Mouse (Mus musculus) limb, embryonic 13.5 days (tissue): Measurements from ENCODE around the gene Kctd6. TPM values are rescaled to one million over a fixed set of nuclear protein-coding genes. Genes with fewer than 3 reads are reported as not detected.
"Not testable (repeated sequence)": the region's sequence is repeated elsewhere in the genome, so short reads cannot be mapped to it uniquely, and the experiment has no call there.

Experiments used
- ATAC-seq: fragments of 200-750 bp; cut with Nextera tagmentation; 2 replicates; pipeline ENCODE4 v1.8.0; 2017; ENCODE audit warnings: low read depth, moderate number of reproducible peaks, moderate TSS enrichment; ENCODE audit not compliant: low FRiP score
- H3K27ac ChIP-seq: fragments of 300-500 bp; sonication (generic); 2 replicates; pipeline ENCODE4 v1.5.1; 2015; ENCODE audit warnings: inconsistent platforms, mild to moderate bottlenecking, moderate library complexity
- H3K27me3 ChIP-seq: fragments of 300-500 bp; sonication (generic); 2 replicates; pipeline ENCODE4 v1.6.1; 2015; ENCODE audit warnings: mild to moderate bottlenecking, inconsistent platforms
- H3K36me3 ChIP-seq: fragments of 300-500 bp; sonication (generic); 2 replicates; pipeline ENCODE4 v1.6.1; 2015; ENCODE audit warnings: inconsistent platforms, mild to moderate bottlenecking, moderate library complexity
- H3K4me1 ChIP-seq: fragments of 300-500 bp; sonication (generic); 2 replicates; pipeline ENCODE4 v1.6.1; 2015; ENCODE audit warnings: inconsistent platforms
- H3K4me2 ChIP-seq: fragments of 300-500 bp; sonication (generic); replicated peaks from 2 replicates; pipeline ENCODE4 v1.6.1; 2015; ENCODE audit warnings: inconsistent platforms, mild to moderate bottlenecking, moderate library complexity
- H3K4me3 ChIP-seq: fragments of 300-500 bp; sonication (generic); 2 replicates; pipeline ENCODE4 v1.5.1; 2015; ENCODE audit warnings: moderate library complexity, mild to moderate bottlenecking, inconsistent platforms
- H3K9ac ChIP-seq: fragments of 300-500 bp; sonication (generic); 2 replicates; pipeline ENCODE4 v1.6.1; 2015; ENCODE audit warnings: mild to moderate bottlenecking, inconsistent platforms
- H3K9me3 ChIP-seq: fragments of 300-500 bp; sonication (generic); 2 replicates; pipeline ENCODE4 v1.6.1; 2016; ENCODE audit warnings: inconsistent platforms
- WGBS: fragments of 180-500 bp; shearing (Covaris S2); methylation state at CpG from one replicate; pipeline ENCODE4 v1.1.7; 2015; 5-methylcytosine and 5-hydroxymethylcytosine counted together
- polyA plus RNA-seq: library from polyadenylated mRNA; unstranded; fragments of >200 nt; fragmentation: Nextera tagmentation; extraction: Ambion mirVana; gene quantifications from 2 replicates; pipeline ENCODE4 v1.2.1, GENCODE M21; 2015

The Kctd6 gene
- polyA plus RNA-seq, 1 experiment from 2014 or later: 7.8 TPM

DNA sequence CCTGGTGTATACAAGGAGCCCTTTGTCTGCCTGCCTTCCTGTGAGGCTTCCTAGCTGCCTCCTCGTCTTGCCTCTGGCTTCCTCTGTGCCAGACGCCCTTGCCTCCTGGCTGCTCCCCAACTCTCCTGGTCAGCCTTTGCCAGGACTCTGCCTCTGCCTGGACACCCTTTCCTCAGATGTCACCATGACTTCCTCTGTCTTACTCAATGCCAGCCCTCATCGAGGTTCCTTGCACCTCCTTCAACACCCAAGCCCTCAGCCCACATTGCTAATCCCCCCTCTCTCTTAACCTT is 44.3 kb downstream of the Kctd6 start:
- WGBS: 43% methylated on average over 3 of the region's 3 CpGs
- H3K27me3 ChIP-seq: no peaks in the 10 kb centered on the region
- no peak overlapping the region for H3K9ac ChIP-seq
- no peak overlapping the region for H3K4me2 ChIP-seq
- no peaks in the 10 kb centered on the region for H3K36me3 ChIP-seq
- no peak overlapping the region for H3K4me3 ChIP-seq
- H3K4me1 ChIP-seq: peaks cover 8% of the 10 kb centered on the region
- H3K27ac ChIP-seq: no peak overlapping the region
- ATAC-seq: no peak
- H3K9me3 ChIP-seq: no peaks in the 10 kb centered on the region

DNA sequence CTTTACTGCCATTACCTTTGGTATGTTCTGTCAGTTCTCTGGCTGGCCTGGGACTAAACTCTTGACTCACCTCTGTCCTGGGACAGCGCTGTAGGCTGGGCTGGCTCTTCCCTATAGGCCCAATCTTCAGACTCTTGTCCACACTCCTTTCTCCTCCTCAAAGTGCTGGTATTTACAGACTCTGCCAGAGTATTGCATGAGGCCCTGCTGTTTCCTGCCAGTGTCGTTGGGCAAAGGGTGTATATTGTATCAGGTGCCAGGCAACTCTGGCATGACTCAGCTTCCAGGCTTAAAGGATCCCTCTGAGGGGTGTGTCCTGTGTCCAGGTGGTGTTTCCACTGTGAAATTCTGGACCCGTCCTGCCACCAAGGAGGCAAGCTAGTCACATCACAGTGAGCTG is 44.8 kb downstream of the Kctd6 start:
- no peak overlapping the region for H3K4me2 ChIP-seq
- peaks cover 8% of the 10 kb centered on the region for H3K4me1 ChIP-seq
- 67% methylated on average over 3 of the region's 3 CpGs for WGBS
- no peaks in the 10 kb centered on the region for H3K27me3 ChIP-seq
- H3K9me3 ChIP-seq: no peaks in the 10 kb centered on the region
- no peak for ATAC-seq
- no peaks in the 10 kb centered on the region for H3K36me3 ChIP-seq
- no peak overlapping the region for H3K4me3 ChIP-seq
- H3K9ac ChIP-seq: no peak overlapping the region
- H3K27ac ChIP-seq: no peak overlapping the region

DNA sequence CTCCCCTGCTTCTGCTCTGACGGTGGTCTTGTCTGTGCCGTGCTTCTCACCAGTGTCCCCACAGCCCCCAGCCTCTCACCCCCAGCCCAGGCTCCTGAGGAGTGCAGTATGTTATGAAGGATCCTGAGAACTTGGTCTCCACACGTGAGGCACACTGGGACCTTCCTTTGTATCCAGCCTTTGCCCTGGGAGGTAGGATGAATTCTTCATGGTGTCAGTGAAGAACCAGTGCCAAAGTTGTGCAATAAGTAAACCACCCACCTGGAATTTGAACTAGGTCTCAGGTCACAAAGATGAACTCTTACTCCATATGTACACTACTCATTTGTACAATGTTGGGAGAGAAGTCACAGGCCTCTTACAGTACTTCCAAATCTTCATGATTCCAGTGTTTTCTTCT is 45.2 kb downstream of the Kctd6 start, which contains the start of gene Acox2:
Gene Acox2, minus strand, starts transcription at position 188 of the 400 bp plus-strand sequence.
- H3K4me2 ChIP-seq: no peak within 1 kb of the TSS
- no peaks in the 10 kb centered on the region for H3K27me3 ChIP-seq
- no peaks in the 10 kb centered on the region for H3K9me3 ChIP-seq
- ATAC-seq: no peak
- H3K27ac ChIP-seq: no peak within 1 kb of the TSS
- no peaks in the 10 kb centered on the region for H3K36me3 ChIP-seq
- peaks cover 8% of the 10 kb centered on the region for H3K4me1 ChIP-seq
- 92% methylated on average over 3 of the region's 3 CpGs for WGBS
- no peak within 1 kb of the TSS for H3K4me3 ChIP-seq
- H3K9ac ChIP-seq: no peak within 1 kb of the TSS

DNA sequence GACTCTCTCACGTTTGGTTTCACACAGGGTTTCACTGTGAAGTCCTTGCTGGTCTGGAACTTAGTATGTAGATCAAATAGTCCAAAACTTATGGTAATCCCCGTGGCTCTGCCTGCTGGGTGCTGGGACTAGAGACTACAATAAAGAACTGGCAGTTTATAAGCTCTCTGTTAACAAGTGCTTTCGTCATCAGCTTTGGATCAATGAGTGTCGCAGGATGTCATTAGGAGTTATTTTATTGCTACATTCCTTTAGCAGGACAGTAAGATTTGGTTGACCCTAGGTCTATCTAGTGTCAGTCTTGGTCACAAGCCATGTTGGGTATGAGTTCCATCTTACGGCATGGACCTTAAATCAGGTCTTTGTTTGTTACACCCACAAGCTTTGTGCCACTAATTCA is 46.3 kb downstream of the Kctd6 start:
- WGBS: 72% methylated on average over 5 of the region's 5 CpGs
- no peak for ATAC-seq

GRCm38 (mm10) chr14:8262242-8262641 is 48.3 kb downstream of the Kctd6 start:
- WGBS: 54% methylated on average over 1 of the region's 1 CpGs

More for the DNA sequence above, 46.3 kb downstream of the Kctd6 start:
- Histone ChIP-seq H3K27ac (no peak overlapping the region), H3K9me3 (no peaks in the 10 kb centered on the region), H3K4me3 (no peak overlapping the region), H3K9ac (no peak overlapping the region), H3K4me1 (peaks cover 8% of the 10 kb centered on the region), H3K36me3 (no peaks in the 10 kb centered on the region), H3K27me3 (no peaks in the 10 kb centered on the region), H3K4me2 (no peak overlapping the region)

DNA sequence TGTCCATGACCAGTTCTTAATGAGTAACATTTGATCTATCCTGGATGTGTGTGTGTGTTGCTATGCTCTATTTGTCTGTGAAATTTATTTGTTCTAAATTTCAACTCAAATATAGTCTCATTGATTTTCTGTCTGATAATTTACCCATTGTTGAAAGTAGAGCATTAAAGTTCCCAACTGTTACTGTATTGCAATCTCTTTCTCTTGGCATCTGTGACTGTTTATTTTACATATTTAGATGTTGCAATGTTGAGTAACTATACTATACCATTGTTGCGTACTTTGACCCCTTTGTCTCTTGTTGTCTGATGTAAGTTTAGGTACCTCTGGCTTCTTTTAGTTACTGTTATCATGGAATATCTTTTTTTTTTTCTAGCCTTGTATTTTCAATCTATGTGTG is 50.4 kb downstream of the Kctd6 start:
- no peak overlapping the region for H3K4me3 ChIP-seq
- H3K9me3 ChIP-seq: no peaks in the 10 kb centered on the region
- H3K4me1 ChIP-seq: no peaks in the 10 kb centered on the region
- no peak for ATAC-seq
- WGBS: 98% methylated on average over 1 of the region's 1 CpGs
- no peaks in the 10 kb centered on the region for H3K27me3 ChIP-seq
- no peak overlapping the region for H3K9ac ChIP-seq
- H3K36me3 ChIP-seq: no peaks in the 10 kb centered on the region
- no peak overlapping the region for H3K4me2 ChIP-seq
- no peak overlapping the region for H3K27ac ChIP-seq

More at GRCm38 (mm10) chr14:8262242-8262641, 48.3 kb downstream of the Kctd6 start:
- Histone ChIP-seq H3K4me2 (no peak overlapping the region), H3K4me3 (no peak overlapping the region), H3K27me3 (no peaks in the 10 kb centered on the region), H3K4me1 (peaks cover 8% of the 10 kb centered on the region), H3K9ac (no peak overlapping the region), H3K36me3 (no peaks in the 10 kb centered on the region), H3K27ac (no peak overlapping the region), H3K9me3 (no peaks in the 10 kb centered on the region)
- ATAC-seq: no peak

- not testable (repeated sequence) for H3K27ac ChIP-seq, H3K4me2 ChIP-seq, H3K9me3 ChIP-seq, H3K27me3 ChIP-seq, H3K9ac ChIP-seq, H3K4me3 ChIP-seq, H3K36me3 ChIP-seq, ATAC-seq, H3K4me1 ChIP-seq
- WGBS: 86% methylated on average over 8 of the region's 8 CpGs
These were observed 57.3 kb downstream of the Kctd6 start for GRCm38 (mm10) chr14:8271281-8271680.

Other genes starting within 250 kb of the Kctd6 start
- gene Dnase1l3, start 219.6 kb upstream of the Kctd6 start, polyA plus RNA-seq: 0.10 and 0.17 TPM in 2 replicates
- 19.8 and 23.1 TPM in 2 replicates for gene Abhd6, start 211.2 kb upstream of the Kctd6 start, polyA plus RNA-seq
- gene Rpp14, start 133.8 kb upstream of the Kctd6 start, polyA plus RNA-seq: 53.7 and 55.8 TPM in 2 replicates
- 30.1 and 31.5 TPM in 2 replicates for gene Pxk, start 115.9 kb upstream of the Kctd6 start, polyA plus RNA-seq
- 206 and 208 TPM in 2 replicates for gene Pdhb, start 41.1 kb upstream of the Kctd6 start, polyA plus RNA-seq
- not detected in 2 replicates for gene Acox2, start 45.2 kb downstream of the Kctd6 start, polyA plus RNA-seq
- 0.46 and 0.50 TPM in 2 replicates for gene Fam107a, start 103.9 kb downstream of the Kctd6 start, polyA plus RNA-seq
- gene Oit1, start 164.6 kb downstream of the Kctd6 start, polyA plus RNA-seq: 0.15 TPM in 1 of 2 replicates, not detected in the other